Comparison of ENCODE assay signal across 16 mouse cellular contexts in the genomic region with DNA sequence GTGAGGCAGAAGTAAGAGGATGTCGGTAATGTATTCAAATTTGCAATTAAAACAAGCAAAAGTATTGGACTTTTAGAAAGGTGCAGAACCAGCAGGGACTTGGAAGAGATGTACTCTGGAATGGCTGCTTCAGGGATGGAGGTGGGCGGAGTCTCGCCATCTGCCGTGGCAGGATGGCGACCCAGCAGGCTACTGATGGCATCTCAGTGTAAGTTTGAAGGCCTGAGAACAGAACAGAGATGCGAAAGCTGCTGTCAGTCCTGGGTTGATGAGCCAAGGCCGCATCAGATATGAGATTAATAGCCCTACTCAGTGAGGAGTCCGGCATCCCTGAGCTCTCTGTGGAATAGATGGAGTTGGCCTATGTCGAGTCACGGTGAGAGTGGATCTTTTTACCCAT.
A peak's percentile ranks its signal among the peaks of the same experiment; 100 is the strongest.
DNase-seq lines count a peak whose midpoint lies in the region; ATAC-seq and TF ChIP-seq lines count a peak whose summit lies in the region.
"Had no signal": no experiment of that assay in that cellular context is flagged by ENCODE, and none has a peak within 500 bp of the region (broad histone marks: within the 10 kb centered on the region; RNA-seq: fewer than 3 reads in every experiment).

No protein-coding gene starts in this region.

- H3K4me3 ChIP-seq in forebrain, embryonic 15.5 days, result no peak overlapping the region
- H3K4me3 ChIP-seq in forebrain, embryonic 12.5 days (replicated peaks), result no peak overlapping the region
- H3K4me3 ChIP-seq in midbrain, postnatal 0 days (ENCODE audit: low read depth, low read length), result no peak overlapping the region
- H3K4me3 ChIP-seq in midbrain, embryonic 16.5 days (ENCODE audit: low read depth, low read length), result no peak overlapping the region
- H3K4me3 ChIP-seq: embryonic facial prominence, embryonic 12.5 days; heart, embryonic 12.5 days; megakaryocyte, embryonic 14.5 days had no signal

- WGBS in forebrain, embryonic 15.5 days, result 60% methylated on average over 10 of the region's 10 CpGs
- WGBS in forebrain, embryonic 12.5 days, result 80% methylated on average over 10 of the region's 10 CpGs
- WGBS in midbrain, postnatal 0 days, result 73% methylated on average over 10 of the region's 10 CpGs
- WGBS in midbrain, embryonic 16.5 days, result 68% methylated on average over 10 of the region's 10 CpGs

- peak; percentile 62 for DNase-seq in midbrain, postnatal 0 days (ENCODE audit: low spot score)
- DNase-seq in cerebellum, postnatal 25 days, result peak; percentile 90 to 91
- no peak for DNase-seq in retina, postnatal 1 day
- no peak for DNase-seq in heart, postnatal 10 days
- DNase-seq: heart, postnatal 36 days; lung, postnatal 10 days; thymus, postnatal 36 days had no signal

- H3K27ac ChIP-seq in forebrain, embryonic 15.5 days (replicated peaks), result peak overlapping the region; percentile 25
- H3K27ac ChIP-seq in forebrain, embryonic 12.5 days, result no peak overlapping the region
- H3K27ac ChIP-seq in midbrain, postnatal 0 days (ENCODE audit: low read depth, low read length), result no peak overlapping the region
- no peak overlapping the region for H3K27ac ChIP-seq in midbrain, embryonic 16.5 days (ENCODE audit: low read length)
- H3K27ac ChIP-seq: embryonic facial prominence, embryonic 12.5 days; kidney, postnatal 0 days had no signal

- intact Hi-C loops in heart, postnatal 10 days (cut with DNase I), result no loop called here

- no peak overlapping the region for H3K4me2 ChIP-seq in forebrain, embryonic 15.5 days (replicated peaks)
- H3K4me2 ChIP-seq in forebrain, embryonic 12.5 days, result no peak overlapping the region
- no peak overlapping the region for H3K4me2 ChIP-seq in midbrain, postnatal 0 days (ENCODE audit: low read depth, low read length, poor library complexity, severe bottlenecking)
- no peak overlapping the region for H3K4me2 ChIP-seq in midbrain, embryonic 16.5 days (ENCODE audit: low read length)
- H3K4me2 ChIP-seq: embryonic facial prominence, embryonic 12.5 days; heart, embryonic 12.5 days had no signal

- no peaks in the 10 kb centered on the region for H3K27me3 ChIP-seq in forebrain, embryonic 15.5 days
- no peaks in the 10 kb centered on the region for H3K27me3 ChIP-seq in forebrain, embryonic 12.5 days
- no peaks in the 10 kb centered on the region for H3K27me3 ChIP-seq in midbrain, postnatal 0 days (ENCODE audit: insufficient read depth, low read length)
- H3K27me3 ChIP-seq in midbrain, embryonic 16.5 days (ENCODE audit: control insufficient read depth, insufficient read depth, low read depth, low read length), result no peaks in the 10 kb centered on the region
- H3K27me3 ChIP-seq: CH12.LX; embryonic facial prominence, embryonic 12.5 days; heart, embryonic 12.5 days had no signal

- no peak overlapping the region for H3K9ac ChIP-seq in forebrain, embryonic 15.5 days (replicated peaks)
- H3K9ac ChIP-seq in forebrain, embryonic 12.5 days, result no peak overlapping the region
- no peak overlapping the region for H3K9ac ChIP-seq in midbrain, postnatal 0 days (replicated peaks; ENCODE audit: low read length, poor library complexity, severe bottlenecking)
- no peak overlapping the region for H3K9ac ChIP-seq in midbrain, embryonic 16.5 days (ENCODE audit: low read depth, low read length)
- H3K9ac ChIP-seq: embryonic facial prominence, embryonic 12.5 days; heart, embryonic 12.5 days had no signal

- peak; percentile 33 for ATAC-seq in forebrain, embryonic 15.5 days (replicated peaks)
- ATAC-seq in forebrain, embryonic 12.5 days (ENCODE audit: low FRiP score), result no peak
- ATAC-seq in midbrain, postnatal 0 days (ENCODE audit: low FRiP score), result no peak; the same call in 1 of the 2 replicates
- ATAC-seq in midbrain, embryonic 16.5 days, result no peak
- ATAC-seq: intestine, embryonic 16.5 days had no signal

- H3K36me3 ChIP-seq in forebrain, embryonic 15.5 days, result no peaks in the 10 kb centered on the region
- H3K36me3 ChIP-seq in forebrain, embryonic 12.5 days (replicated peaks), result peaks cover 15% of the 10 kb centered on the region
- no peaks in the 10 kb centered on the region for H3K36me3 ChIP-seq in midbrain, postnatal 0 days (ENCODE audit: insufficient read depth, low read length)
- no peaks in the 10 kb centered on the region for H3K36me3 ChIP-seq in midbrain, embryonic 16.5 days (ENCODE audit: control insufficient read depth, insufficient read depth, low read length)
- H3K36me3 ChIP-seq: embryonic facial prominence, embryonic 12.5 days; heart, embryonic 12.5 days had no signal

- peaks cover 20% of the 10 kb centered on the region for H3K4me1 ChIP-seq in forebrain, embryonic 15.5 days
- peaks cover 17% of the 10 kb centered on the region for H3K4me1 ChIP-seq in forebrain, embryonic 12.5 days
- no peaks in the 10 kb centered on the region for H3K4me1 ChIP-seq in midbrain, postnatal 0 days (ENCODE audit: insufficient read depth, low read length)
- no peaks in the 10 kb centered on the region for H3K4me1 ChIP-seq in midbrain, embryonic 16.5 days (ENCODE audit: control insufficient read depth, insufficient read depth, low read length)
- H3K4me1 ChIP-seq: megakaryocyte, embryonic 14.5 days had no signal

- no peaks in the 10 kb centered on the region for H3K9me3 ChIP-seq in forebrain, embryonic 15.5 days
- H3K9me3 ChIP-seq in forebrain, embryonic 12.5 days, result no peaks in the 10 kb centered on the region
- H3K9me3 ChIP-seq in midbrain, postnatal 0 days (ENCODE audit: low read length), result no peaks in the 10 kb centered on the region
- no peaks in the 10 kb centered on the region for H3K9me3 ChIP-seq in midbrain, embryonic 16.5 days (replicated peaks; ENCODE audit: control insufficient read depth, low read length, poor library complexity, severe bottlenecking)
- H3K9me3 ChIP-seq: embryonic facial prominence, embryonic 12.5 days; heart, embryonic 12.5 days; megakaryocyte, embryonic 14.5 days had no signal

- TF ChIP-seq CTCF in midbrain, postnatal 0 days (IDR thresholded peaks at IDR 0.05), result no peak

Comparison
In these comparisons a context has a peak if more than half of its experiments do, and no peak if none do; other contexts are left out.
1. DNase-seq: peak in midbrain, postnatal 0 days (single experiment) and cerebellum, postnatal 25 days (2 of 2); none in retina, postnatal 1 day (single experiment) and heart, postnatal 10 days (0 of 2).